In genomic region chrX:167654249-167654648, GRCm38 (mm10) we compare ENCODE assay signal across 26 mouse cellular contexts.
DNase-seq lines count a peak whose midpoint lies in the region; ATAC-seq and TF ChIP-seq lines count a peak whose summit lies in the region.
"Had no signal": no experiment of that assay in that cellular context is flagged by ENCODE, and none has a peak within 500 bp of the region (broad histone marks: within the 10 kb centered on the region; RNA-seq: fewer than 3 reads in every experiment).

No protein-coding gene starts in this region.

- H3K36me3 ChIP-seq in hindbrain, embryonic 11.5 days (ENCODE audit: control insufficient read depth, insufficient read depth, low read length), result no peaks in the 10 kb centered on the region
- H3K36me3 ChIP-seq in hindbrain, postnatal 0 days (ENCODE audit: insufficient read depth, low read length), result no peaks in the 10 kb centered on the region
- no peaks in the 10 kb centered on the region for H3K36me3 ChIP-seq in midbrain, embryonic 13.5 days
- H3K36me3 ChIP-seq in midbrain, embryonic 10.5 days, result no peaks in the 10 kb centered on the region
- H3K36me3 ChIP-seq: forebrain, embryonic 10.5 days; heart, embryonic 10.5 days; heart, embryonic 13.5 days; hindbrain, embryonic 15.5 days had no signal

- peaks cover 10% of the 10 kb centered on the region for H3K27me3 ChIP-seq in hindbrain, embryonic 11.5 days (ENCODE audit: control insufficient read depth, insufficient read depth, low read length)
- H3K27me3 ChIP-seq in hindbrain, postnatal 0 days (ENCODE audit: insufficient read depth, low read length), result no peaks in the 10 kb centered on the region
- peaks cover 52% of the 10 kb centered on the region; the same call in 1 of the 2 replicates for H3K27me3 ChIP-seq in midbrain, embryonic 13.5 days
- peaks cover 91% of the 10 kb centered on the region for H3K27me3 ChIP-seq in midbrain, embryonic 10.5 days (ENCODE audit: low read depth, poor library complexity, severe bottlenecking)
- H3K27me3 ChIP-seq: heart, embryonic 13.5 days had no signal

- WGBS in hindbrain, embryonic 11.5 days, result 91% methylated on average over 8 of the region's 8 CpGs
- 64% methylated on average over 8 of the region's 8 CpGs for WGBS in hindbrain, postnatal 0 days
- 88% methylated on average over 8 of the region's 8 CpGs for WGBS in midbrain, embryonic 13.5 days
- WGBS in midbrain, embryonic 10.5 days, result 92% methylated on average over 8 of the region's 8 CpGs

- peak; percentile 67; the same call in 1 of the 2 replicates for ATAC-seq in hindbrain, embryonic 11.5 days (ENCODE audit: low FRiP score)
- ATAC-seq in hindbrain, postnatal 0 days, result no peak
- no peak for ATAC-seq in midbrain, embryonic 13.5 days
- ATAC-seq: forebrain, embryonic 16.5 days; inflammation-experienced regulatory T-cells, adult 6 months; intestine, embryonic 16.5 days; Patski had no signal

- no peak overlapping the region for H3K4me2 ChIP-seq in hindbrain, embryonic 11.5 days (replicated peaks; ENCODE audit: low read depth, low read length)
- no peak overlapping the region for H3K4me2 ChIP-seq in hindbrain, postnatal 0 days (ENCODE audit: low read depth, low read length)
- H3K4me2 ChIP-seq in midbrain, embryonic 13.5 days (replicated peaks), result no peak overlapping the region
- H3K4me2 ChIP-seq: forebrain, embryonic 13.5 days; heart, embryonic 13.5 days; hindbrain, embryonic 15.5 days had no signal

- no peak overlapping the region for H3K27ac ChIP-seq in hindbrain, embryonic 11.5 days (ENCODE audit: low read depth, low read length)
- no peak overlapping the region for H3K27ac ChIP-seq in hindbrain, postnatal 0 days
- H3K27ac ChIP-seq in midbrain, embryonic 13.5 days, result peak overlapping the region; percentile 5; the same call in 1 of the 2 replicates
- no peak overlapping the region for H3K27ac ChIP-seq in midbrain, embryonic 10.5 days (replicated peaks)
- H3K27ac ChIP-seq: forebrain, embryonic 10.5 days; forebrain, embryonic 13.5 days; heart, adult 2 months; heart, embryonic 10.5 days; heart, embryonic 13.5 days; hindbrain, embryonic 15.5 days had no signal

- H3K4me3 ChIP-seq in hindbrain, embryonic 11.5 days (ENCODE audit: low read depth, low read length), result no peak overlapping the region
- no peak overlapping the region for H3K4me3 ChIP-seq in hindbrain, postnatal 0 days (ENCODE audit: low read length)
- no peak overlapping the region for H3K4me3 ChIP-seq in midbrain, embryonic 13.5 days (replicated peaks)
- H3K4me3 ChIP-seq in midbrain, embryonic 10.5 days, result no peak overlapping the region
- H3K4me3 ChIP-seq: forebrain, embryonic 10.5 days; forebrain, embryonic 13.5 days; heart, adult 2 months; heart, embryonic 10.5 days; heart, embryonic 13.5 days; hindbrain, embryonic 15.5 days had no signal

- H3K4me1 ChIP-seq in hindbrain, embryonic 11.5 days (replicated peaks; ENCODE audit: control insufficient read depth, insufficient read depth, low read length), result no peaks in the 10 kb centered on the region
- H3K4me1 ChIP-seq in hindbrain, postnatal 0 days (ENCODE audit: insufficient read depth, low read length), result no peaks in the 10 kb centered on the region
- H3K4me1 ChIP-seq in midbrain, embryonic 13.5 days (replicated peaks), result no peaks in the 10 kb centered on the region
- peaks cover 9% of the 10 kb centered on the region; the same call in 1 of the 2 replicates for H3K4me1 ChIP-seq in midbrain, embryonic 10.5 days
- H3K4me1 ChIP-seq: forebrain, embryonic 13.5 days; heart, embryonic 10.5 days; heart, embryonic 13.5 days; hindbrain, embryonic 15.5 days had no signal

- no peaks in the 10 kb centered on the region for H3K9me3 ChIP-seq in hindbrain, embryonic 11.5 days (ENCODE audit: control insufficient read depth, low read length)
- H3K9me3 ChIP-seq in hindbrain, postnatal 0 days (ENCODE audit: low read length), result no peaks in the 10 kb centered on the region
- no peaks in the 10 kb centered on the region for H3K9me3 ChIP-seq in midbrain, embryonic 13.5 days
- no peaks in the 10 kb centered on the region for H3K9me3 ChIP-seq in midbrain, embryonic 10.5 days (replicated peaks)
- H3K9me3 ChIP-seq: forebrain, embryonic 10.5 days; forebrain, embryonic 13.5 days; heart, embryonic 10.5 days; heart, embryonic 13.5 days; hindbrain, embryonic 15.5 days had no signal

- H3K9ac ChIP-seq in hindbrain, embryonic 11.5 days (ENCODE audit: low read depth, low read length), result no peak overlapping the region
- no peak overlapping the region for H3K9ac ChIP-seq in hindbrain, postnatal 0 days (replicated peaks; ENCODE audit: low read length)
- H3K9ac ChIP-seq in midbrain, embryonic 13.5 days (replicated peaks), result no peak overlapping the region
- H3K9ac ChIP-seq: forebrain, embryonic 13.5 days; heart, embryonic 13.5 days; hindbrain, embryonic 15.5 days had no signal

- peak; percentile 18 for DNase-seq in embryo, embryonic 10.5 days (ENCODE audit: low spot score)
- no peak for DNase-seq in embryo, embryonic 10 days (ENCODE audit: low spot score)
- peak; percentile 6 for DNase-seq in hindbrain, embryonic 11.5 days (ENCODE audit: low spot score)
- no peak for DNase-seq in hindbrain, postnatal 0 days (ENCODE audit: low spot score)
- DNase-seq in midbrain, embryonic 10.5 days (ENCODE audit: low spot score), result no peak
- DNase-seq in retina, embryonic 14.5 days (ENCODE audit: low spot score), result peak; percentile 1
- no peak for DNase-seq in retina, postnatal 1 day
- DNase-seq: adrenal gland, postnatal 14 days; cerebellum, adult 11 months; cerebellum, adult 9-11 months; cerebellum, postnatal 25 days; gastrocnemius, postnatal 10 days; gastrocnemius, postnatal 36 days; heart, adult 2 months; heart, postnatal 14 days; heart, postnatal 4 days had no signal

- no peak for TF ChIP-seq CTCF in hindbrain, postnatal 0 days (IDR thresholded peaks at IDR 0.05; ENCODE audit: low read depth)

Comparison
In these comparisons a context has a peak if more than half of its experiments do, and no peak if none do; other contexts are left out.
1. DNase-seq: peak in embryo, embryonic 10.5 days (single experiment), hindbrain, embryonic 11.5 days (single experiment) and retina, embryonic 14.5 days (single experiment); none in embryo, embryonic 10 days (single experiment), hindbrain, postnatal 0 days (single experiment), midbrain, embryonic 10.5 days (single experiment) and retina, postnatal 1 day (single experiment).